ENCODE assay signal across 17 mouse cellular contexts in genomic region chr13:36533071-36533470, GRCm38 (mm10).
A peak's percentile ranks its signal among the peaks of the same experiment; 100 is the strongest.
DNase-seq lines count a peak whose midpoint lies in the region; ATAC-seq and TF ChIP-seq lines count a peak whose summit lies in the region.
"Had no signal": no experiment of that assay in that cellular context is flagged by ENCODE, and none has a peak within 500 bp of the region (broad histone marks: within the 10 kb centered on the region; RNA-seq: fewer than 3 reads in every experiment).

No protein-coding gene starts in this region.

- WGBS in intestine, embryonic 14.5 days, result 93% methylated on average over 5 of the region's 5 CpGs
- 93% methylated on average over 5 of the region's 5 CpGs for WGBS in intestine, postnatal 0 days

- H3K4me3 ChIP-seq in intestine, embryonic 14.5 days (ENCODE audit: low read depth, low read length), result no peak overlapping the region
- H3K4me3 ChIP-seq in intestine, postnatal 0 days (ENCODE audit: low read depth, low read length), result no peak overlapping the region
- H3K4me3 ChIP-seq: embryonic facial prominence, embryonic 12.5 days; forebrain, embryonic 12.5 days; heart, embryonic 15.5 days; hindbrain, embryonic 13.5 days had no signal

- H3K4me1 ChIP-seq in intestine, embryonic 14.5 days (replicated peaks; ENCODE audit: control insufficient read depth, insufficient read depth, low read length), result peaks cover 4% of the 10 kb centered on the region; the same call in 1 of the 2 replicates
- H3K4me1 ChIP-seq in intestine, postnatal 0 days (replicated peaks; ENCODE audit: control insufficient read depth, insufficient read depth, low read length), result no peaks in the 10 kb centered on the region

- H3K9me3 ChIP-seq in intestine, embryonic 14.5 days (ENCODE audit: control insufficient read depth, low read length), result no peaks in the 10 kb centered on the region
- no peaks in the 10 kb centered on the region for H3K9me3 ChIP-seq in intestine, postnatal 0 days (ENCODE audit: control insufficient read depth)
- H3K9me3 ChIP-seq: embryonic facial prominence, embryonic 12.5 days; forebrain, embryonic 12.5 days; heart, embryonic 15.5 days; hindbrain, embryonic 13.5 days had no signal

- H3K4me2 ChIP-seq in intestine, embryonic 14.5 days (ENCODE audit: low read length), result no peak overlapping the region
- no peak overlapping the region for H3K4me2 ChIP-seq in intestine, postnatal 0 days (replicated peaks; ENCODE audit: low read depth)
- H3K4me2 ChIP-seq: embryonic facial prominence, embryonic 12.5 days; forebrain, embryonic 12.5 days; heart, embryonic 15.5 days; hindbrain, embryonic 13.5 days had no signal

- peak; percentile 27 to 35 for DNase-seq in cerebellum, postnatal 14 days
- DNase-seq in cerebellum, adult 9-11 months, result no peak
- DNase-seq in intestine, embryonic 14.5 days (ENCODE audit: low spot score), result peak; percentile 36
- DNase-seq in left cerebral cortex, postnatal 36 days (ENCODE audit: low spot score in 2 of 2), result peak; percentile 35 to 62
- no peak for DNase-seq in left cerebral cortex, adult 11 months (ENCODE audit: low spot score)
- DNase-seq in telencephalon, adult 2 months (ENCODE audit: low read depth, low spot score), result peak; percentile 48
- DNase-seq: adrenal gland, postnatal 10 days; cerebellum, postnatal 25 days; gastrocnemius, postnatal 36 days; heart, postnatal 14 days had no signal

- H3K36me3 ChIP-seq in intestine, embryonic 14.5 days (ENCODE audit: control insufficient read depth, insufficient read depth, low read length), result no peaks in the 10 kb centered on the region
- no peaks in the 10 kb centered on the region for H3K36me3 ChIP-seq in intestine, postnatal 0 days (ENCODE audit: control insufficient read depth, insufficient read depth)
- H3K36me3 ChIP-seq: embryonic facial prominence, embryonic 12.5 days; forebrain, embryonic 12.5 days; heart, embryonic 15.5 days; hindbrain, embryonic 13.5 days had no signal

- no peak overlapping the region for H3K9ac ChIP-seq in intestine, embryonic 14.5 days (ENCODE audit: low read length)
- H3K9ac ChIP-seq in intestine, postnatal 0 days (ENCODE audit: low read depth, low read length), result no peak overlapping the region
- H3K9ac ChIP-seq: embryonic facial prominence, embryonic 12.5 days; forebrain, embryonic 12.5 days; forebrain, postnatal 0 days; heart, embryonic 15.5 days; hindbrain, embryonic 13.5 days had no signal

- no peak for TF ChIP-seq CTCF in intestine, postnatal 0 days (IDR thresholded peaks at IDR 0.05; ENCODE audit: low read depth)

- H3K27ac ChIP-seq in intestine, embryonic 14.5 days (ENCODE audit: low read depth), result no peak overlapping the region
- no peak overlapping the region for H3K27ac ChIP-seq in intestine, postnatal 0 days (ENCODE audit: low read depth, low read length)
- H3K27ac ChIP-seq: embryonic facial prominence, embryonic 12.5 days; forebrain, embryonic 12.5 days; heart, embryonic 15.5 days; hindbrain, postnatal 0 days had no signal

- no peak for ATAC-seq in intestine, embryonic 14.5 days (replicated peaks; ENCODE audit: low FRiP score, low TSS enrichment, low read depth)
- no peak for ATAC-seq in intestine, postnatal 0 days

- no peaks in the 10 kb centered on the region for H3K27me3 ChIP-seq in intestine, embryonic 14.5 days (replicated peaks; ENCODE audit: control insufficient read depth, insufficient read depth, low read length)
- no peaks in the 10 kb centered on the region for H3K27me3 ChIP-seq in intestine, postnatal 0 days (replicated peaks; ENCODE audit: control insufficient read depth, insufficient read depth, low read length)
- H3K27me3 ChIP-seq: embryonic facial prominence, embryonic 12.5 days; forebrain, embryonic 12.5 days; heart, embryonic 15.5 days; hindbrain, embryonic 13.5 days had no signal

- intact Hi-C loops in left cerebral cortex, postnatal 36 days (cut with DNase I), result loop anchor here (5.0 kb wide), 1 partner anchor 44 kb away; no protein-coding TSS in a partner anchor

Comparison
In these comparisons a context has a peak if more than half of its experiments do, and no peak if none do; other contexts are left out.
1. DNase-seq: peak in cerebellum, postnatal 14 days (2 of 2), intestine, embryonic 14.5 days (single experiment), left cerebral cortex, postnatal 36 days (2 of 2) and telencephalon, adult 2 months (single experiment); none in cerebellum, adult 9-11 months (single experiment) and left cerebral cortex, adult 11 months (single experiment).